Mouse (Mus musculus): Measurements from ENCODE around the gene Scyl1.

- TF ChIP-seq CTCF (IDR thresholded peaks at IDR 0.05; ENCODE audit: borderline replicate concordance, insufficient read depth, low read depth, low read length) = no peak
- TF ChIP-seq POLR2A (IDR thresholded peaks at IDR 0.05; ENCODE audit: borderline replicate concordance, insufficient read depth, low read length) = no peak
Measured at GRCm38 (mm10) chr19:5806809-5807205, 35.6 kb upstream of the Scyl1 start.
